Comparison of ENCODE assay signal across 12 mouse cellular contexts in the genomic region with DNA sequence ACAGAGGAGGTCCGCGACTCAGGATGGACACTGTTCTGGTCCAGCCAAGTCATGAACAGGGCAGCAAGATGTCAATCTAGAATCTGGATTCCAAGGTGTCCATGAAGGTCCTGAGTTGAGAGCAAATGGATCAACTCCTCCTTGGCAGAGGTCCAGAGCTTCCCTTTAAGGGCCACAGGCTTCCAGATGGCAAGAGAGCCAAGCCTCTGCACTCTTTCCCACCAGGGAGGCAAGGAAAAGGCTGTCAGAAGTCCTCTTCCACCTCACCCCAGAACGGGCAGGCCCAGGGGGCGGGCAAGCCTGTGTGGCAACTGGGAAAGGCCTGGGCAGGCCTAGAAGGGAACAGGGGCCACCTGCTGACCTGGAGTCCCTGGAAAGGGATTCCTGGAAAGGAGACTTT. TPM values are rescaled to one million over a fixed set of nuclear protein-coding genes. Genes with fewer than 3 reads are reported as not detected.
A peak's percentile ranks its signal among the peaks of the same experiment; 100 is the strongest.
DNase-seq lines count a peak whose midpoint lies in the region; ATAC-seq lines count a peak whose summit lies in the region.
"Had no signal": no experiment of that assay in that cellular context is flagged by ENCODE, and none has a peak within 500 bp of the region (broad histone marks: within the 10 kb centered on the region; RNA-seq: fewer than 3 reads in every experiment).

No protein-coding gene starts in this region.

- WGBS in midbrain, embryonic 10.5 days = 70% methylated on average over 4 of the region's 4 CpGs
- WGBS in midbrain, embryonic 15.5 days = 68% methylated on average over 4 of the region's 4 CpGs
- 78% methylated on average over 4 of the region's 4 CpGs for WGBS in embryonic facial prominence, embryonic 13.5 days
- WGBS in hindbrain, embryonic 14.5 days = 69% methylated on average over 4 of the region's 4 CpGs

- no peaks in the 10 kb centered on the region for H3K27me3 ChIP-seq in midbrain, embryonic 10.5 days (ENCODE audit: low read depth, poor library complexity, severe bottlenecking)
- H3K27me3 ChIP-seq in midbrain, embryonic 15.5 days (replicated peaks) = no peaks in the 10 kb centered on the region
- no peaks in the 10 kb centered on the region; the same call in 1 of the 2 replicates for H3K27me3 ChIP-seq in embryonic facial prominence, embryonic 13.5 days
- no peaks in the 10 kb centered on the region for H3K27me3 ChIP-seq in hindbrain, embryonic 14.5 days (ENCODE audit: control insufficient read depth, insufficient read depth, low read length)

- H3K36me3 ChIP-seq in midbrain, embryonic 10.5 days = no peaks in the 10 kb centered on the region
- H3K36me3 ChIP-seq in midbrain, embryonic 15.5 days (replicated peaks) = no peaks in the 10 kb centered on the region
- no peaks in the 10 kb centered on the region for H3K36me3 ChIP-seq in embryonic facial prominence, embryonic 13.5 days
- no peaks in the 10 kb centered on the region for H3K36me3 ChIP-seq in hindbrain, embryonic 14.5 days (replicated peaks; ENCODE audit: control insufficient read depth, insufficient read depth)
- H3K36me3 ChIP-seq: heart, embryonic 10.5 days had no signal

- no peaks in the 10 kb centered on the region for H3K9me3 ChIP-seq in midbrain, embryonic 10.5 days (replicated peaks)
- H3K9me3 ChIP-seq in midbrain, embryonic 15.5 days = no peaks in the 10 kb centered on the region
- H3K9me3 ChIP-seq in embryonic facial prominence, embryonic 13.5 days = no peaks in the 10 kb centered on the region
- no peaks in the 10 kb centered on the region for H3K9me3 ChIP-seq in hindbrain, embryonic 14.5 days (ENCODE audit: control insufficient read depth, low read length)
- H3K9me3 ChIP-seq: heart, embryonic 10.5 days had no signal

- no peak overlapping the region for H3K9ac ChIP-seq in midbrain, embryonic 15.5 days
- H3K9ac ChIP-seq in embryonic facial prominence, embryonic 13.5 days = no peak overlapping the region
- H3K9ac ChIP-seq in hindbrain, embryonic 14.5 days = no peak overlapping the region
- H3K9ac ChIP-seq: liver, embryonic 14.5 days had no signal

- no peak for ATAC-seq in midbrain, embryonic 15.5 days (replicated peaks)
- no peak for ATAC-seq in embryonic facial prominence, embryonic 13.5 days (ENCODE audit: insufficient number of reproducible peaks, insufficient read depth, low FRiP score, low TSS enrichment, low read depth)
- no peak for ATAC-seq in hindbrain, embryonic 14.5 days (ENCODE audit: low FRiP score)
- ATAC-seq in CD4-positive, CD25-positive, alpha-beta regulatory T cell, adult 4 months = no peak
- ATAC-seq: intestine, embryonic 16.5 days had no signal

- no peak for DNase-seq in midbrain, embryonic 10.5 days (ENCODE audit: low spot score)
- DNase-seq in hindbrain, embryonic 14.5 days (ENCODE audit: low spot score) = no peak
- no peak for DNase-seq in testis, postnatal 14 days (ENCODE audit: low spot score)
- no peak for DNase-seq in natural killer cell, adult 2 months (ENCODE audit: low spot score in 2 of 2)
- DNase-seq in heart, postnatal 4 days = no peak
- DNase-seq: thymus, postnatal 36 days had no signal

- H3K4me3 ChIP-seq in midbrain, embryonic 10.5 days = no peak overlapping the region
- H3K4me3 ChIP-seq in midbrain, embryonic 15.5 days = no peak overlapping the region
- H3K4me3 ChIP-seq in embryonic facial prominence, embryonic 13.5 days = no peak overlapping the region
- H3K4me3 ChIP-seq in hindbrain, embryonic 14.5 days (replicated peaks; ENCODE audit: low read length) = no peak overlapping the region
- H3K4me3 ChIP-seq: heart, embryonic 10.5 days had no signal

- no peak overlapping the region for H3K4me2 ChIP-seq in midbrain, embryonic 15.5 days
- no peak overlapping the region for H3K4me2 ChIP-seq in embryonic facial prominence, embryonic 13.5 days
- H3K4me2 ChIP-seq in hindbrain, embryonic 14.5 days (replicated peaks) = no peak overlapping the region

- peak overlapping the region; percentile 76 for H3K27ac ChIP-seq in midbrain, embryonic 10.5 days (replicated peaks)
- H3K27ac ChIP-seq in midbrain, embryonic 15.5 days = no peak overlapping the region; the same call in none of the 2 replicates
- H3K27ac ChIP-seq in embryonic facial prominence, embryonic 13.5 days = 0 out of 2 replicates have a peak overlapping the region, but pooled peaks have one; percentile 11
- peak overlapping the region; percentile 26 for H3K27ac ChIP-seq in hindbrain, embryonic 14.5 days
- H3K27ac ChIP-seq: heart, embryonic 10.5 days; liver, embryonic 14.5 days had no signal

- peaks cover 29% of the 10 kb centered on the region for H3K4me1 ChIP-seq in midbrain, embryonic 10.5 days
- peaks cover 33% of the 10 kb centered on the region for H3K4me1 ChIP-seq in midbrain, embryonic 15.5 days
- peaks cover 12% of the 10 kb centered on the region for H3K4me1 ChIP-seq in embryonic facial prominence, embryonic 13.5 days
- peaks cover 39% of the 10 kb centered on the region for H3K4me1 ChIP-seq in hindbrain, embryonic 14.5 days (replicated peaks; ENCODE audit: control insufficient read depth, insufficient read depth, low read length)

RNA-seq across cellular contexts. Expression of a gene that starts 58.7 kb away (rescaled TPM):
- 4.9 and 5.5 TPM in 2 replicates for polyA plus RNA-seq in midbrain, embryonic 10.5 days (2016; fragmentation: Nextera tagmentation; extraction: Ambion mirVana)
- 20.2 and 20.3 TPM in 2 replicates for polyA plus RNA-seq in midbrain, embryonic 15.5 days (2015; fragmentation: Nextera tagmentation; extraction: Ambion mirVana)
- polyA plus RNA-seq in embryonic facial prominence, embryonic 13.5 days (2015; fragmentation: Nextera tagmentation; extraction: Ambion mirVana) = 7.5 TPM in 2 replicates
- polyA plus RNA-seq in hindbrain, embryonic 14.5 days (2014; fragmentation: Nextera tagmentation; extraction: Ambion mirVana) = 15.5 and 15.9 TPM in 2 replicates
- polyA plus RNA-seq in CD4-positive, CD25-positive, alpha-beta regulatory T cell, adult 4 months (2017; shearing (Covaris generic)) = not detected
- 1 to 10 TPM; 6.9 to 7.4 TPM for total RNA-seq in heart, postnatal 4 days (2021)
